Mouse (Mus musculus): ENCODE measurements around the gene Zfp445. TPM values are rescaled to one million over a fixed set of nuclear protein-coding genes. Genes with fewer than 3 reads are reported as not detected.

The Zfp445 gene
- 59.0 and 60.3 TPM in 2 replicates for polyA plus RNA-seq (2016; fragmentation: Nextera tagmentation; extraction: Ambion mirVana)

- Histone ChIP-seq H3K9me3 (replicated peaks) (peaks cover 22% of the 10 kb centered on the region), H3K4me3 (peak within 1 kb of the TSS; percentile 96), H3K27ac (ENCODE audit: poor library complexity, severe bottlenecking) (peak within 1 kb of the TSS; percentile 83), H3K4me1 (replicated peaks) (peaks cover 16% of the 10 kb centered on the region), H3K36me3 (peaks cover 21% of the 10 kb centered on the region), H3K27me3 (replicated peaks) (peaks cover 3% of the 10 kb centered on the region; the same call in 1 of the 2 replicates), H3K9ac (peak within 1 kb of the TSS; percentile 95), H3K4me2 (peak within 1 kb of the TSS; percentile 91)
- peak; percentile 89 for ATAC-seq (ENCODE audit: insufficient number of reproducible peaks, low FRiP score)
- under 1% methylated on average over 34 of the region's 34 CpGs for WGBS
Observed at GRCm38 (mm10) chr9:122865697-122866166, at the start of gene Zfp445. Gene Zfp445, minus strand, starts transcription at chr9:122866006.

- Histone ChIP-seq H3K9ac (peak overlapping the region; percentile 69), H3K36me3 (peaks cover 9% of the 10 kb centered on the region), H3K9me3 (replicated peaks) (peaks cover 6% of the 10 kb centered on the region), H3K4me2 (peak overlapping the region; percentile 77), H3K4me1 (replicated peaks) (no peaks in the 10 kb centered on the region), H3K27me3 (replicated peaks) (no peaks in the 10 kb centered on the region), H3K27ac (ENCODE audit: poor library complexity, severe bottlenecking) (no peak overlapping the region), H3K4me3 (peak overlapping the region; percentile 60)
- 15% methylated on average over 32 of the region's 32 CpGs for WGBS
- ATAC-seq (ENCODE audit: insufficient number of reproducible peaks, low FRiP score) = peak; percentile 88
Observed at GRCm38 (mm10) chr9:122902717-122903535, 37.1 kb upstream of the Zfp445 start.

- no peaks in the 10 kb centered on the region for H3K27me3 ChIP-seq (replicated peaks)
- ATAC-seq (ENCODE audit: insufficient number of reproducible peaks, low FRiP score) = no peak
- H3K4me3 ChIP-seq = no peak overlapping the region
- H3K4me1 ChIP-seq (replicated peaks) = no peaks in the 10 kb centered on the region
- H3K36me3 ChIP-seq = peaks cover under 1% of the 10 kb centered on the region; the same call in 1 of the 2 replicates
- 76% methylated on average over 2 of the region's 2 CpGs for WGBS
- H3K4me2 ChIP-seq = no peak overlapping the region
- peaks cover under 1% of the 10 kb centered on the region; the same call in 1 of the 2 replicates for H3K9me3 ChIP-seq (replicated peaks)
- no peak overlapping the region for H3K27ac ChIP-seq (ENCODE audit: poor library complexity, severe bottlenecking)
- H3K9ac ChIP-seq = no peak overlapping the region
Observed at GRCm38 (mm10) chr9:122901047-122901446, 35.2 kb upstream of the Zfp445 start.

GRCm38 (mm10) chr9:122886372-122887179, 20.8 kb upstream of the Zfp445 start:
- 0 out of 2 replicates have a peak, but pooled peaks cover 3% of the 10 kb centered on the region for H3K27me3 ChIP-seq (replicated peaks)
- H3K9ac ChIP-seq = peak overlapping the region; percentile 83
- ATAC-seq (ENCODE audit: insufficient number of reproducible peaks, low FRiP score) = peak; percentile 67
- WGBS = 6% methylated on average over 54 of the region's 54 CpGs
- H3K9me3 ChIP-seq (replicated peaks) = no peaks in the 10 kb centered on the region
- H3K4me1 ChIP-seq (replicated peaks) = 0 out of 2 replicates have a peak, but pooled peaks cover 5% of the 10 kb centered on the region
- peak overlapping the region; percentile 79 for H3K4me2 ChIP-seq
- H3K36me3 ChIP-seq = 0 out of 2 replicates have a peak, but pooled peaks cover 17% of the 10 kb centered on the region
- H3K27ac ChIP-seq (ENCODE audit: poor library complexity, severe bottlenecking) = no peak overlapping the region
- H3K4me3 ChIP-seq = peak overlapping the region; percentile 78

- Histone ChIP-seq H3K36me3 (0 out of 2 replicates have a peak, but pooled peaks cover 9% of the 10 kb centered on the region), H3K9ac (no peak within 1 kb of the TSS), H3K27ac (ENCODE audit: poor library complexity, severe bottlenecking) (no peak within 1 kb of the TSS), H3K4me1 (replicated peaks) (0 out of 2 replicates have a peak, but pooled peaks cover 5% of the 10 kb centered on the region), H3K4me3 (peak within 1 kb of the TSS; percentile 78), H3K27me3 (replicated peaks) (0 out of 2 replicates have a peak, but pooled peaks cover 3% of the 10 kb centered on the region), H3K9me3 (replicated peaks) (no peaks in the 10 kb centered on the region), H3K4me2 (peak within 1 kb of the TSS; percentile 79)
- no peak for ATAC-seq (ENCODE audit: insufficient number of reproducible peaks, low FRiP score)
- WGBS = 79% methylated on average over 3 of the region's 3 CpGs
Observed at GRCm38 (mm10) chr9:122885385-122885784, 19.6 kb upstream of the Zfp445 start, which contains the start of gene Zkscan7. Gene Zkscan7, plus strand, starts transcription at chr9:122885685.

- WGBS = 83% methylated on average over 2 of the region's 2 CpGs
- Histone ChIP-seq H3K4me1 (replicated peaks) (no peaks in the 10 kb centered on the region), H3K4me2 (no peak overlapping the region), H3K27ac (ENCODE audit: poor library complexity, severe bottlenecking) (no peak overlapping the region), H3K9ac (no peak overlapping the region), H3K9me3 (replicated peaks) (peaks cover 7% of the 10 kb centered on the region; the same call in 1 of the 2 replicates), H3K4me3 (no peak overlapping the region), H3K27me3 (replicated peaks) (no peaks in the 10 kb centered on the region), H3K36me3 (no peaks in the 10 kb centered on the region)
- ATAC-seq (ENCODE audit: insufficient number of reproducible peaks, low FRiP score) = no peak
Observed at GRCm38 (mm10) chr9:122875145-122875544, 9.3 kb upstream of the Zfp445 start.

- Histone ChIP-seq H3K27me3 (replicated peaks) (no peaks in the 10 kb centered on the region), H3K4me3 (no peak overlapping the region), H3K9ac (no peak overlapping the region), H3K4me2 (no peak overlapping the region), H3K9me3 (replicated peaks) (peaks cover 7% of the 10 kb centered on the region; the same call in 1 of the 2 replicates), H3K4me1 (replicated peaks) (no peaks in the 10 kb centered on the region), H3K27ac (ENCODE audit: poor library complexity, severe bottlenecking) (no peak overlapping the region), H3K36me3 (no peaks in the 10 kb centered on the region)
- WGBS = 64% methylated on average over 1 of the region's 1 CpGs
- ATAC-seq (ENCODE audit: insufficient number of reproducible peaks, low FRiP score) = no peak
Observed at GRCm38 (mm10) chr9:122874653-122875052, 8.8 kb upstream of the Zfp445 start.

GRCm38 (mm10) chr9:122872595-122872994, 6.8 kb upstream of the Zfp445 start:
- Histone ChIP-seq H3K27me3 (replicated peaks) (peaks cover 3% of the 10 kb centered on the region; the same call in 1 of the 2 replicates), H3K4me2 (no peak overlapping the region), H3K9me3 (replicated peaks) (peaks cover 7% of the 10 kb centered on the region; the same call in 1 of the 2 replicates), H3K4me3 (no peak overlapping the region), H3K27ac (ENCODE audit: poor library complexity, severe bottlenecking) (no peak overlapping the region), H3K36me3 (no peaks in the 10 kb centered on the region), H3K4me1 (replicated peaks) (no peaks in the 10 kb centered on the region), H3K9ac (no peak overlapping the region)
- WGBS = 79% methylated on average over 4 of the region's 4 CpGs
- no peak for ATAC-seq (ENCODE audit: insufficient number of reproducible peaks, low FRiP score)

- peaks cover 16% of the 10 kb centered on the region for H3K4me1 ChIP-seq (replicated peaks)
- peaks cover 17% of the 10 kb centered on the region for H3K36me3 ChIP-seq
- H3K4me3 ChIP-seq = peak overlapping the region; percentile 96
- peaks cover 3% of the 10 kb centered on the region; the same call in 1 of the 2 replicates for H3K27me3 ChIP-seq (replicated peaks)
- ATAC-seq (ENCODE audit: insufficient number of reproducible peaks, low FRiP score) = no peak
- peaks cover 22% of the 10 kb centered on the region for H3K9me3 ChIP-seq (replicated peaks)
- H3K9ac ChIP-seq = peak overlapping the region; percentile 95; the same call in 1 of the 2 replicates
- 80% methylated on average over 4 of the region's 4 CpGs for WGBS
- H3K27ac ChIP-seq (ENCODE audit: poor library complexity, severe bottlenecking) = no peak overlapping the region
- H3K4me2 ChIP-seq = peak overlapping the region; percentile 91
Observed at GRCm38 (mm10) chr9:122866192-122866591, 386 bp upstream of the Zfp445 start.

GRCm38 (mm10) chr9:122864848-122865247, 958 bp downstream of the Zfp445 start:
- Histone ChIP-seq H3K27ac (ENCODE audit: poor library complexity, severe bottlenecking) (no peak overlapping the region), H3K27me3 (replicated peaks) (peaks cover 3% of the 10 kb centered on the region; the same call in 1 of the 2 replicates)
- ATAC-seq (ENCODE audit: insufficient number of reproducible peaks, low FRiP score) = no peak

More at GRCm38 (mm10) chr9:122864848-122865247, 958 bp downstream of the Zfp445 start:
- H3K36me3 ChIP-seq = peaks cover 30% of the 10 kb centered on the region
- H3K9ac ChIP-seq = peak overlapping the region; percentile 95
- H3K4me3 ChIP-seq = peak overlapping the region; percentile 96
- peaks cover 29% of the 10 kb centered on the region for H3K9me3 ChIP-seq (replicated peaks)
- WGBS = 57% methylated on average over 3 of the region's 3 CpGs
- peaks cover 16% of the 10 kb centered on the region for H3K4me1 ChIP-seq (replicated peaks)
- H3K4me2 ChIP-seq = peak overlapping the region; percentile 91

Measured in heart, embryonic 12.5 days (tissue).